Mouse (Mus musculus) layer of hippocampus, adult 9-10 months (tissue): ENCODE measurements around the gene Csnk2b.

Source experiments
- DNase-seq: peaks from one replicate; pipeline ENCODE4 v3.0.0; 2022; ENCODE audit warnings: low spot score

The Csnk2b gene

GRCm38 (mm10) chr17:35085208-35085865 is 36.5 kb downstream of the Csnk2b start, which contains the start of gene Ly6g6f:
Ly6g6f (minus strand) TSS chr17:35085610.
- no peak for DNase-seq

DNA sequence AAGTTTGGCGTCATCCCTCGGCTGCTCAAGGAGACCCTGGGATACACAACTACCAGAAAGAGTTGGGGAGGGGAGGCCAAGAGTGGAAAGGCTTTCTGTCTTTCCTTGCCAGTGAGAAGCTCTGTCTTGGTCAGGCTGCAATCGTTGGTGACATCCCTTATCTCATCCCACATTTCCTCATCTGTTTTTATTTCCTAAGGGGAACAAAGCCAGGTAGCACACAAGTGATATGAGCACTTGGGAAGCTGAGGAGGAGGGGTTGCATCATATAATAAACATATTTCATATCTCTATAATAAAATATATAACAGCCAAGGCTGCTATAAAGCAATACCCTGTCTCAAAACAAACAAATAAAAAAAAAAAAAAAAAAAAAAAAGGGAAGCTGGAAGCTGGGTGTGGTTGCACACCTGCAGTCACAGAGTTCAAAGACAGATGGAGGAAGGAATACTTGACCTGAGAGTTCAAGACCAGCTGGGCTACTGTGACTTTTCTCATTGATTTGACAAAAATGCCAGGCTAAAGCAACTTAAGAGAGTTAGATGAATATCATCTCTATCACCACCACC is 37.8 kb downstream of the Csnk2b start:
- no peak for DNase-seq

DNA sequence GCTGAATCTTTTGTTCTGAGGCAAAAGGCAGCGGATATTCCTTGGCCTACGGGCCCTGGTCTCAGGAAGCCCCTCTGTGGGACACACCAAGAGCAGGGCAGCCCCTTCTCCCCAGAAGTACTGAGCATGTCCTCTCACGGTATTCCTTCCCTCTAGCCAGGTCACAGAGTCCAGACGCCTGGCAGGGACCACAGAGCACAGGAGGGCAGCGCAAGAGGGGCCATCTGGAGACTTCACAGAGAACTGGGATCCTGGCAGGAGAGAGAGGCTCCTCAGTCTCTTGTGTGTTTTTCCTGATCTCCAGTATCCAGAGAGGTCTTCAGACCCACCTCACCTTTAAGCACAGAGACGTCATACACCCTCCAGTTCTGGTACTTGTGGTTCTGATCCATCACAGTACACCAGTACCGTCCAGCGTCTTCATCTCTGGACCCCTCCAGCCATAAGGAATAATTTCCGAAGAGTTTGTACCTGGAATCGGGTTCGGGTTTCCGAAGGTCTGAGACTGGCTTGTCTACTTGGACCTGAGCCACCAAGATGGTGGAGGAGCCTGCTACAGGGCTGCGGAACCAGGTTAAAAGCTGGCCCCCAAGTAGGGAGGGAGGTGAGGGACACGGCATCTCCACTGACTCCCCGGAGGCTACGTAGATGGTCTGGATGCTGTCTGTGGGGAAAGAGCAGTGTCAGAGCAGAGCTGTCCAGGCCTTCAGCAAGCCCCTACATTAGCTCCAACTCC is 38.8 kb downstream of the Csnk2b start:
- no peak for DNase-seq

- no peak for DNase-seq
Measured at GRCm38 (mm10) chr17:35080710-35081109, 41.1 kb downstream of the Csnk2b start.

DNA sequence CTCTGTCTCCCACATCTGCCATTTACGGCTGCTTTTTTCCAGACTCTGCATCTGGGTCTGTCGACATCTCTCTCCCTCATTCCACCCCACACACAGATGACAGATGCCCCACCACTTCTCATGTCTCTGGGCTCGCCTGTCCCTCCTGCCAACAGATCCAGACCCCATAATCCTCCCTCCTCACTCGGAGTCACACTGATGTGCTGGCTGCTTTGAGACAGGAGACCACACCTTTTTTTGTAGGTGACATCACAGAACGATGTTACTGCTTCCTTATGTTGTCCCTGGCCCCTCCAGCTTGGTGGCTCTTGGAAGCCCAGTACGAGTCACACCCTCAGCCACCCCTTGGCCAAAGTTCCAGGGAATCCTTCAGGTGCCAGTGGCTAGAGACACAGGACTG is 41.6 kb downstream of the Csnk2b start:
- DNase-seq, result no peak

GRCm38 (mm10) chr17:35079778-35080177 is 42.1 kb downstream of the Csnk2b start:
- DNase-seq, result no peak

DNA sequence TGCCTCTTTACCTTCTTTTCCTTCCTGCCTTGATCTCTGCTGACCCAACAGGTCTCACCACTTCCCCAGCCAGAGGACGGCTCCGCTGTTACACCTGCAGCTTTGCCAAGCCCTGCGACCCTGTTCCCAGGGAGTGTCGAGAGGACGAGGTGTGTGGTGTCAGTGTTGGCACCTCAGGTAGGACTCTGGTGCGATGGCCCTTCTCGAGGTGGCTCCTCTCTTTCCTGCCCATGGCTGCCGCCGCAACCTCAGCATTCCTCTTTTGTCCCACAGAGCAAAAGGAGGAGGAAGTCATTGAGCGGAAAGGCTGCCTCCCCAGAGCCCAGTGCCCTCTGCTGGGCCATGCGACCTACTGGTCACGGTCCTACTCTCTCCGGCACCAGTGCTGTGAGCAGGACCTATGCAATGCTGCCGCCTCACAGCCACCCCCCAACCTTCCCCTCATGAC is 44.0 kb downstream of the Csnk2b start, which contains the start of gene Ly6g6d:
TSS of gene Ly6g6d (minus strand) at position 280 of the 448 bp plus-strand sequence.
- no peak for DNase-seq

- no peak for DNase-seq
Measured at GRCm38 (mm10) chr17:35077285-35077684, 44.6 kb downstream of the Csnk2b start.

DNA sequence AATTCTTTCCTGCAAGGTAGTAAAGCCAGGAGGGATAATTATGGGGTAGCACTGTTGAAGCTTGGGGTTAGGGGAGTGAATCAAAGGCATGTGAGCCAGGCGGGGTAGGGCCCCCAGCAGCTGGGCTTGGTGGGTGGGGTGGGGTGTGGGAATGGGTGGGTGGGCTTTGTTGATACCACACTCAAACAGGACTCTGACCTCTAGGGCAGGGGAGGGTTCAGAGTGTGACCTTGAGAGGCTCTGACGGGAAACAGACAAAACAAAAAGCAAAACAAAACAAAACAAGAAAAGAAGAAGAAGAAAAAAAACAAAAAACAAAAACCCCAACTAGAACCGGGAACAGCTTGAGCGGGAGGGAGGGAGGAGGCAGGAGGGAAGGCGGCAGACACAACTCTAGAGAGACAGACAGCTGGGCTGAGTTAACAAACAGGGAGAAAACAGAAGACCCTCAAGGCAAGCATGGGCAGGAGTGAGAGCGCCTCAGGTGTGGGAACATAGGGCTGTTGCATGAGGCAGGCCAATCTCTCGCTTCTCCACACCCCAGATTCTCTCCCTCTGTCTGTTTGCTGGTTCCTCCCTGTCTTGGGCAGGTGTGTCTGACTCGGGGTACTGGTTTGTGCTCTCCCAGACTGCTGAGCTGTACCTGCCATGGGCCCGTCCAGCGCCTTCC is 45.2 kb downstream of the Csnk2b start, which contains the start of gene Ly6g6e:
TSS of gene Ly6g6e (plus strand) at position 396 of the 670 bp plus-strand sequence.
- DNase-seq, result no peak

DNA sequence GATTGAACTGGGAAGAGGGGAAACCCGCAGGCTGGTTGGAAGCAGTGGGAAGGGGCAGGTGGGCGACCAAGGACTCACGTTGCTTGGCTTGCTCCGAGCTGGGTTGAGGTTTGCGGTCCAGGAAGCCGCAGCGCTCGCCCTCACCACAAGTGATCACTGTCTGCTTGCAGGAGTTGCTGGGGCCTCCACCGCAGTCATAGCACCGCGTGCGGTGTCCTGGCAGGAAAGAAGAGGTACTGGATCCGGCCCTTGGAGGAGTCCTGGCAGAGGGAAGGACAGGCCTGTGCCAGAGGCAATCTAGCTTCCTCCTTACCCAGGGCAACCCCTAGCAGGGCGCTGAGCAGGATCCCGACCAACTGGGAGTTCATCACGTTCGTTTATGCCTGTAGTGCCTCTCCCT is 47.8 kb downstream of the Csnk2b start:
- no peak for DNase-seq

DNA sequence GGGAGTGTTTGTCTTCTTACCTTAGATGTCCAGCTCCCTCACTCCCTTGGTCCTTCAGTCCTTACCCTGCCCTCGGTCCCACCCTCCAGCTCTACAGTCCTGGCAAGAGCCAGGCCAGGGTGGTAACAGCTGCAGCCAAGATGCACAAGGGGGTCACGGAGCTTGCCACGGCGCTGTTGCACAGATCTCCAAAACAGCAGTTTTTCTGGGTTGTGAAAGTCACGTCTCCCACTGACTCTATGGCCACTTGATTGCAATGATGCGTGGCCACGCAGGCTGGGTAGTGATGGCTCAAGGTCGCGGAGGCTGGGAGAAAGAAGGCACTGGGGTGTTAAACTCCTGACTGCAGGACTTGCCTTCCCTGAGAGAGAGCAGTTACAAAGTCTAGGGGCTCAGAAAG is 50.4 kb downstream of the Csnk2b start:
- no peak for DNase-seq

- DNase-seq, result no peak
Measured at GRCm38 (mm10) chr17:35070556-35071229, 51.2 kb downstream of the Csnk2b start.

- no peak for DNase-seq
Measured at GRCm38 (mm10) chr17:35068213-35068914, 53.5 kb downstream of the Csnk2b start.
